Mouse (Mus musculus) gastrocnemius, postnatal 25 days (tissue): ENCODE data around the gene Ly6f. TPM values are rescaled to one million over a fixed set of nuclear protein-coding genes. Genes with fewer than 3 reads are reported as not detected.
"Not testable (repeated sequence)": the region's sequence is repeated elsewhere in the genome, so short reads cannot be mapped to it uniquely, and the experiment has no call there.

Source experiments
- DNase-seq: peaks from one replicate; pipeline ENCODE4 v3.0.0; 2022
- long read RNA-seq, 2 experiments: library from polyadenylated mRNA; stranded (forward); transcript quantifications; one replicate each; pipeline ENCODE4 v2.0.0; 2021
- total RNA-seq, 2 experiments: library from RNA; stranded (reverse); gene quantifications; 1 replicate in 1 of 2; 2 replicates in 1 of 2; pipeline ENCODE4 v1.2.3; 2021

Ly6f gene
- not detected for total RNA-seq
- long read RNA-seq, experiment 1 = 0 reads
- long read RNA-seq, experiment 2 = 0 reads

DNA sequence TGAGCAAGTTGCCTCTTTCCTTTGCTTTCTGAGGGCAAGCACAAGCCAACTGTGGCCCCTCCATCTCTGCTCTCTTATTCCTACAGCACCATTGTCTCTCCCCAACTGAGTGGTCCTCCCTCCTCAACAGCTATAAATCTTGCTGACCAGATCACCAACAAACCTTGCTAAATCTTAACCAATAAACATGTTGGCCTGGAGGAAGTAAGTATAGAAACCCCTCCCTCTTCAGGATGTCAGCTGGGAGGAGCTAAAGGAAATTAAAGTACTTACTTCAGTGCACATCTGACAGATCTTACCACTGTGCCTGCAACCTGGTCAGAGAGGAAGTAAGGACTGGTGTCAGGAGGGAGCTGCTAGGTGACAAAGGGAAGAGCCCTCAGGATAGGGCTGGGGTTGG lies at the start of gene Ly6f:
Gene Ly6f, plus strand, starts transcription at position 301 of the 400 bp plus-strand sequence.
- DNase-seq = no peak

DNA sequence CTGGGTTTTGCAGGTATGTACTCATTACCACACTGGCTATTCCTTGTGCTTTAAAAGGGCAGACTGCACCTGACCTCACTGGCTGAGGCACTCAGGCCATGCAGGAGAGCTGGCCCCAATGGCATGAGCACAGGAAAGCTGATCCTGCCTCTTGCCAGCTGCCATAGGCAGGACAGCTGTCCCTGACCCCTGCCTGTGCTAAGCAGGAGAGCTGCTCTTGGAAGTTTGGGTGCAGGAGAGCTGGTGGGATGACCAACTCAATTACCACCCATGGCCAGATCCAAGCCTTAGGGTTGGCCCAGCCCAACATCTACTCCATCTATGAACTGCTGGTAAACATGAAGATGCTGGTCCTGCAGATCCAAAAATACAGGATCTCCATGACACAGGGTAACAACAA lies 46.3 kb upstream of the Ly6f start:
- no peak for DNase-seq

DNA sequence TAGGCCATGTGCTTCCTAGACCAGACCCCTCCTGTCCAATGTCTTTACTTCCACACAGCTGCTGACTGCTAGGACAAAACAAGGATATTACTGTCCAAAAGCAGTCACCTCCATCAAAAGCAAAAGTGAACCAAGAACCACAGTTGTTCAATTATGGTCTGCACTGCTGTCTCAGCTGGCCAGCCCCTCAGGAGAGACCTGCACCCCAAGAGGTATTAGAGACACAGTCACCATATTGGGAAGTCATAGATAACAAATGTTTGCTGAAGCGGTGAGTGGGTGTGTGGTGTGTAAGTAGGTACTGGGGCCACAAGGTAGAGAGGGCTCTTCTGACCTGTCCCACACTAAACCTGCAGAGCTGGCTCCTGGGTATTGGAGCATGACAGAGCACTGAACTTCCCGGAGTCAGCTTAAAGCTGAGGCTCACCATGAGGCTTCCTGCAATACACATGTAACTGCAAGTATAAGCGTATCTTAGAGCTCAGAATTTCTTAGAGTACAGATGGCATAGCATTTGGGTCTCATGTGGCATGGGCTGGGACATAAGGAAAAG lies 30.4 kb upstream of the Ly6f start:
- no peak for DNase-seq

DNA sequence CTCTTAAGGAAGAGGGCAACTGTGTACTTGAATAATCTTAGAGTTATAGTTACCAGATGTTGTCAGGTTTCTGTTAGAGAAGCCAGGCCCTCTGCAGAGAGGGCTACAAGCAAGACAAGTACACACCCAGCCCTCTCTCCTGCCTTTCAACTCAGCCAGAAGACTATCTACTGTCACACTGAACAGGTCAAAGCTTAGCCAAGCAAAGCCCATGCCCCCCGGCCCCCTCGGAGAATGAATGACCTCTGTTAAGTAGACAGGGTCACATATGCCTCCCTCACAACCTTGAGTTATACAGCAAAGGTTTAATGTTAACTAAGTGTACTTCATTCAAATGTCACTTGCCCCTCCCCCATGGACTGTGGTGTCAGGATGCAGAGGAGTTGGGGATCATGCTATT lies 27.7 kb upstream of the Ly6f start:
- no peak for DNase-seq

DNA sequence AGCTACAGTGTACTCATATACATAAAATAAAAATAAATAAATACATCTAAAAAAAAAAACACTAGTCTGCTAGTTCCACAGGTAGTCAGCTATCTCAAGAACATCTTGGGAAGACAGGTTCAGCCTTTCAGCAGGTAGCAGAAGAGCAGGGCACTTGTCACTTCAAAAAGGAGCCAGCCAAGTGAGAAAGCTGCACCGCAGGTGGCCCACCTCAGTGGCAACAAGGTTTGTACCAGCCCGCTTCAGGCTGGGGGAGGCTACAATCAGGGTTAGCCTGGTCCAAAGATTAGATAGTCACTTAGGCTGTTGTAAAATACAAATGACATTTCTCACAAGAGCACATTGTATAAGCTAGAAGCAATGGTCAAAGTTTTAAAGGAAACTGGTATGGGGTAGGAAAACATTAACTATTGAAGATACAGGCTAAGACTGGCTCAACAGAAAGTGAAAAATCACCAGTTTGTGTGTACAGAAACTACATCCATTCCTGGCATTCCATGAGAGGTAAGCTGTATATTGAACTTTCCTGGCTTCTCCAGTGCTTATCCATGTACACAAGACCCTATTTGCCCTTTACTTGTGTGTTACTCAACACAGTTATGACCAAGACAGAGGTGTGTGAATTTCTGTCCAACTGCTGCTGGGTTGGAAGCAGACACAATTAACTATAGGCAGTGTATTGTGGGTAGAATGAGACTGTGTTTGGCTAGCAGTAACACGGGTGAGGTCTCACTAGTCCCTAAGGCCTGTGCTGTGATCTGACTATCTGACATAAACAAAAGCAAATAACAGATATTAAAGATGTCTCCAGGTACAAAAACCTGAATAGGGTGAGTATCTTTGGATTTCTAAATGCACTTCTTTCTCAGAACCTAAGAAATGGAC lies 25.2 kb upstream of the Ly6f start:
- DNase-seq = no peak

DNA sequence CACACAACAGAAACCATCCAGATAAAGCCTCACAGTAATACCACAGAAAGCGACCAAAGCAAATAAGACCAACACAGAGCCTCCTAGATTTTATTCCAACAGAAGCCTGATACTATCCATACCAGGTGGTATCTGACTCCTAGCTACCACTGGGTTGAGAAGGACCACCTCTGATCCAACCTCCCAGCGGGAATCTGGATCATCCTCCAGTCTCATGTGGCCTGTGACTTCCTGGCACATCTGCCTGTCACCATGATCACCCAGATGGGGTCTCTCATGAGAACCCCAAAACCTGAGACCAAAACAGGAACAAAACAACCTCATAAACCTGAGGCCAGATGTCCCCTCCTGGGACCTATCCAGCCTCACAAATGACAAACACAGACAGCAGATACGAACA lies 13.6 kb upstream of the Ly6f start:
- DNase-seq = no peak

DNA sequence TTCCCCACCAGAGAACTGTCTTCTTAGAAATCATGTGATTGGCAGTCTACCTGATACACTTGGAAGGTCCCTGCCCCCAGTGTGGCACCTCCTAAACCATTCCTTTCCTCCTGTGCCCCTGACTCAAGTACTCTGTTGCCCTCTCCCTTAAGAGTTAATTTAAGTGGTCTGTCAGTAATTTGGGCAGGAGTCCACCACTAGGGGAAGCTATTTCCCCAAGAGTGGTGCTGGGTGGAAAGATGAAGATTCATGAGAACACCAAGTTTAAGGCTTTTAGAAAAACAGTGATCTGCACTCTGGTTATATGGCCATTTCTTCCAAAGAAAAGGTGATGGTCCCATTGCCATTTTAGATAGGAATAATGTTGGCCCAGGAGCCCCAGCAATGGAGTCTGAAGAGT lies 2.4 kb upstream of the Ly6f start:
- DNase-seq = no peak

DNA sequence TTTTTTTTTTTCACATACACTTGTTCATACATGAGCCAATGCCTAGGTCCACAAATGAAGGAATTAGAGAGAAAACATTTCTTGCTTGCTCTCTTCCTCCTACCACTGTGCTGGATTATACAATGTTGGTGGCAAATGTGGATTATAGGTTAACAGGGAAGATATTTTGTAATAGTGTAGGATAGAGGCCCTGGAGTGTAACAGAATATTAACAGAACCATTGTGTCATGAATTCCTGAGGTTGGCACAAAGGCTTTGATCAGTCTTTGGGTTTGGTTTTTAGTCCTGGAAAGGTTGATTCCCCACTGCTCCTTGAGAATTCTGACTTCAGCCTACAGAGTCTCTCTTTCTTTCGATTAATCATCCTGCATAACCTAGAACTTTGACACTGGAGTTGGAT lies 1.6 kb upstream of the Ly6f start:
- no peak for DNase-seq

DNA sequence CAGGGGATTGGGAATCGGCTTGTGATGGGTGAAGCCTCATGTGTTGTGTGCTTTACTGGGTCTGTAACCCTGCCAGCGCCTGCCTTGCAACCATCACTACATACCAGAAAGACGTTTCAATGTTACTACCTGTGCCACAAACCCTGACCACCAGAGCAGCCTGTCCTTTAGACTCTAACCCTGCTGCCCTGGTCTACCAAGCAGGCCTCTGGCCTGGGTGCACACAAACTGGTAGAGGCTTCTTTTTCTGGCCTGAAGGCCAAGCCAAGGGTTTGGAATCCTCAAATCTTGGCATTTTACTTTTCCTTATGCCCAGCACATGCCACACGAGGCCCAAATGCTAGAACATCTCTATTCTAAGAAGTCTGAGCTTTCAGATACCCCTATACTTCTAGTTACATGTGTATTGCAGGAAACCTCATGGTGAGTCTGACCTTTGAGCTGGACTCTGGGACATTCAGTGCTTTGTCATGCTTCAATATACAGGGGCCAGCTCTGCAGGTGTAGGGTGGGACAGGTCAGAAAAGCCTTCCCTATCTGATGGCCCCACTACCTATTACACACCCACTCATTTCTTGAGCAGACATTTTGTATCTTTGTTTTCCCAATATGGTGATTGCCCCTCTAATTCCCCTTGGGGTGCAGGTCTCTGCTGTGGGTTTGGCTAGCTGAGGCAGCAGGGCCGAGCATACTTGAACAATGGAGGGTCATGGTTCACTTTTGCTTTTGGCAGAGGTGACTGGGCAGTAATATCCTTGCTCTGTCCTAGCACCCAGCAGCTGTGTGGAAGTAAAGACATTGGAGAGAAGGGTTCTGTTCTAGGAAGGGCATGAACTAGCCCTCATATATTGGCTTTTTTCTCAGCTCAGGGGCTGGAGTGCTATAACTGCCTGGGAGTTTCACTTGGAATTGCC lies 952 bp downstream of the Ly6f start:
- DNase-seq = no peak

DNA sequence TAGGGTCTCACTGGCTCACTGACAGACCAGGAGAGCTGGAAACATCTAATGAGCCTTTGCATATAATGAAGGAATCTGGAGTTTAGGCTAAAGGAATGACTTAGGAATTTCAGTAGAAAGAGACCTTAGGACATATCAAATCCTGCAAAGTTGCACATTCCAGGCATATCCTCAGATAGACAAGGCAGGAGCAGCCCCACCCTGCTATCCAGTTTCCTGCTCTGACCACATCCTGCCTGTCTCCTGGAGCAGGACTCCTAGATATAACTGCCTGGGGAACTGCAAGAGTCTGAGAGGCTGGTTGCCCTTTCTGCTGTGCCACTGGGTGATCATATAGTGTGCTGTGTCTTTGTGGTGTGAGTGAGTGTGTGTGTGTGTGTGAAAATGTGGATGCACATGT lies 1.9 kb downstream of the Ly6f start:
- no peak for DNase-seq

DNA sequence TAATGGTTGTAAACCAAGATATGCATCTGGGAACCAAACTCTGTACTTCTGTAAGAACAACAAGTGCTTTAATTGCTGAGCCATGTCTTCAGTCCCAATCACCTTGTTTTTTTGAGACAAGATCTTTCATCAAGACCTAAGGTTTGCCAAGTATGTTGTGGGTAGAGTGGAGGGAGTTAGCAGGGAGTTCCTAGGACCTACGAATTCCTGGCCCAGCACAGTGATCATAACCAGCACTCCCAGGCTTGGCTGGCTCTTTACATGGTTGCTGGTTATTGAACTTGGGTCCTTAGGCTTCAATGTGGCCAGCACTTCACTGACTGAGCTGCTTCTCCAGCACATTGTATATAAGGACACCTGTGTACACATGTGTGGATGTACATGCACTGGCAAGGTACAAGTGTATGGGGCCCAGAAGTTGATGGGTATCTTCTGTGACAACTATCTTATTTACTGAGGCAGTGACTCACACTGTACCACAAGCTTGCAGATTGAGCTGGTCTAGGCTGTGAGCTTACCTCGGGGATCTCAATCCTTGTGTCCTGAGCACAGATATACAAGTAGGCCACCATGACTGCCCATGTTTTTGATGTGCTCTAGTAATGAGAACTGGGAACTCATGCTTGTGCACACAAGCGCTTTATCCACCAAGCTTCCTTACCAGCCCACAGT lies 2.6 kb downstream of the Ly6f start:
- DNase-seq = no peak

DNA sequence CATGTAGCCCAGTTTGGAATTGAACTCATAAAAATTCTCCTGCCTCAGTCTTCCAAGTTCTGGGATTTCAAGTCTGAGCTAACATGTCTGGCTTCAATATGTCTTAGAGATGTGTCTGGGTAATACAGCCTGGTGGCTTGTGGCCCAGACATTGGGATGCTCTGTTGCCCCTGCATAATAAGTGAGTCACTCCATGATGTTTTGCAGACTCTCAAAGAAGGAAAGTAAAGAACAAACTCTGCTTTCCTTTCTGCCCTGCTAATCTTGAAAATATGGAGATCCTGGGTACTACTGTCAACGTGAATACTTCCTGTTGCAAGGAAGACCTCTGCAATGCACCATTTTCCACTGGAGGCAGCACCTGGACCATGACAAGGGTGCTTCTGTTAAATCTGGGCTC lies 3.2 kb downstream of the Ly6f start:
- no peak for DNase-seq

DNA sequence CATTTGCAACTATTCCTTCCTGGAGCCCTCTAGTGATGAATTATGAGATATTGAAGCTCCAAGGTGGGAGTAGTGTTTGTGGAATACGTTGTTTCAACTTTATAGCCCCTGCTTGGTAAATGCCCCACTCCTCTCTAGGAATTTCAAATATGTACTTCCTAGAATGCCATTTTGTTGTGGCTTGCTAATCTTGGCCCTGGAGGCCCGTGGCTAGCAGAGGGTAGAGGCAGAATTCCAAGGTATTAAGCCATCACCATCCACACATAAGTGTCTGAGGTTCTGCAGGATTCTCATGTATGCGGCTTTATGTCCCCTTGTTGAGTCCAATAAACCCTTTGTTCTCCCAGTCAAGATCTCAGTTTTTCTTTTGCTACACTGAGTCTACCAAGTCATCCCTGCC lies 3.7 kb downstream of the Ly6f start:
- DNase-seq = no peak

DNA sequence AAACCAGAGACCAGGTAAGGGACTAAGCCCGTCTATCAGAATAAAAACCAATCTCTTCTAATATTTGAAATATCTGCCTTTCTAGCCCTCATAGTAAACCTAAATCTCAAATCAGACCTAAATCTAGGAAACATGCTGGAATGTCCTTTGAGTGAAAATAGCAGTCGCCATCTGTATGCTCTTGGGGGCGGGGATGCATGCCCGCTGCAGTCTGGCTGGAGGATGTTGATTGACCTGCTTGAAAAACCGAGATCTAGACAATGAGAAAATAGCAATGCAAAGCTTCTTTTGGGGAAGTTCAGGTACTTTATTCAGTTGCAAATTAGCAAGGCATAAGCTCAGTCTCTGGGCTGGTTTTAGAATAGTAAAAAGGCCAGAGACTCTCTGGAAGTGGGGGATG lies 13.8 kb downstream of the Ly6f start:
- not testable (repeated sequence) for DNase-seq

DNA sequence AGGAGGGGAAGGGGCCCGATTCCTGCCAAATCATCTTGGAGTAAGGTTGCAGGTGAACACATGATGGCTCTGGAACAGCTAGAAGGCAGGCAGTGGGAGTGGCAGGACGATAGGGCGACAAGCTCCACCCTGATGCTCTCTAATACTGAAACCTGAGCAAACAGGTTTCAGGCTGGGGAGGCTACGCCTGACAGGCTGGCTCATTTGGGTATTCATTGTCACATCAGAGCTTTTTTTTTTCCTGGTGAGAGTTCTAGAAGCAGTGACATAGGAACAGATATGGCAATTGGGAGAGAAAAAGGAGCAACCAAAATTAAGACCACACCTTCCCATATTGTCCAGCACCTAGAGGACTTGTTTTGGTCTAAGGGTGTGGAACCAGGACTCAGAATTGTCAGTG lies 18.3 kb downstream of the Ly6f start:
- DNase-seq = not testable (repeated sequence)

DNA sequence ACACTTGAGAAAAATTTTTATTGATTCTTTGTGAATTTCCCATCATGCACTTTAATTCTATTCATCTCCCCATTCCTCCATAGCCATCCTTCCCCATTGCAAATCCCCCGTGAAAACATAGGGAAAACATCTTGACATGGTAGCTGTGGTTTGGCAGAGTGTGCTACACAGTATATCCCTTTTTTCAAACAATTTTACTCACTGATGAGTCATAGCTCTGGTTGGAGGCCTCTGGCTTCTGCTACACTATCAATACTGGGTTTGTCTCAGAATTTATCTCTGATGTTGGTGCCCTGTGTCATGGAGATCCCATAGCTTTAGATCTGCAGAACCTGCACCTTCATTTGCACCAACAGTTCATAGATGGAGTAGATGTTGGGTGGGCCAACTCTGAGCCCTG lies 24.2 kb downstream of the Ly6f start:
- DNase-seq = no peak

DNA sequence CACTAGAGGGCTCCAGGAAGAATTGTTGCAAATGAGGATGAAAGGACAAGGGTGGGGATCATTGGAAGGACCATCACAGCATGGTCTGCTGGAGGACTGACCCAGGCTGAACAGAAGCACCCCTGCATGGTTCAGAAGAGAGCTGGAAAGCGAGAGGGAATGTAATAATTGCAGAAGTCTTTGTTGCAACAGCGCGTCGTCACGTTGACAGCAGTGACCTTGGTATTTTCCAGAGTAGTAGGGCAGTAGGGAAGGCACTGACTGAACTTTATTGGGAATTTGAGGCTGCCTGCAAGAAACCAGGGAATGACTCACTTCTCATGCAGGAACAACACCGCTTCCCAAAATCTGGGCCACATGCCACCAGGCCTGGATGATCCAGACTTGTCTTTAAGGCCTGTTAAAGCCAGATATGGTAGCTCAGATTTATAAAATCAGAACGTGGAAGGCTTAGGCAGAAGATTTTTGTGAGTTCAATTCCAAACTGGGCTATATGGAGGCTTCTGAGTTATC lies 25.7 kb downstream of the Ly6f start:
- DNase-seq = no peak

DNA sequence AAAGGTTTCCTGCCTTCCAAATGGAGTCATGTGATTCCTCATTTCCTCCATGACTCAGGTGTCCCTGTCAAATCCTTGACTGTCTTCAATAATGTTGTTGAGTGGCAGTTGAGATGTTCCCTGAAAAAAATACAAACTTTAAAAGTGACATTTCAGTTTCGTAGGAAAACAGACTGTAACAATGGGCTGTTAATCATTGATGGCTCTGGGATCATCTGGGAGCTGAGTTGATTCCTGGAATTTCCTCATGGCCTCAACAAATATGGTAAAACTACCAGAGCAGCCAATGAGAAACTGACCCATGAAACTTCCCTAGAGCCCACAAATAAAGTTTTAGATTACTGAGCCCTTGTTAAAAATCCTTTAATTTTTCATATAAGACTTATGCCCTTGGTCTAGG lies 37.9 kb downstream of the Ly6f start:
- DNase-seq = no peak

DNA sequence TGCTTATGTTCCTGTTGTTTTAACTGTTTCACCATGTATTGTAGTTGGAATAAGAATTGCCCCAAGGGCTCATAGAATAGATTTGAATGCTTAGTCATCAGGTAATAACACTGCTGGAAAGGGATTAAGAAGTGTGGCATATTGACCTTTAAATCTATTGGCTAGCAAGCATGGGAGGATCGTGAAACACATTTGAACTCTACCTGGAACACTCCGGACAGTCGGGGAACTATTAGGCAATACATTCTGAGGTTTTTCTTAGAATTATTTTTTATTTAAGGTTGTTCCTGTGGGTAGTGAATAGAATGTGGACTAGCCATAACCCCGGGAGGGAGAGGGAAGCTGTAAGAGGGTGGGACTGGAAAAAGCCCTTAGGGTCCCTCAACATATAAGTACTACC lies 41.0 kb downstream of the Ly6f start:
- DNase-seq = no peak

DNA sequence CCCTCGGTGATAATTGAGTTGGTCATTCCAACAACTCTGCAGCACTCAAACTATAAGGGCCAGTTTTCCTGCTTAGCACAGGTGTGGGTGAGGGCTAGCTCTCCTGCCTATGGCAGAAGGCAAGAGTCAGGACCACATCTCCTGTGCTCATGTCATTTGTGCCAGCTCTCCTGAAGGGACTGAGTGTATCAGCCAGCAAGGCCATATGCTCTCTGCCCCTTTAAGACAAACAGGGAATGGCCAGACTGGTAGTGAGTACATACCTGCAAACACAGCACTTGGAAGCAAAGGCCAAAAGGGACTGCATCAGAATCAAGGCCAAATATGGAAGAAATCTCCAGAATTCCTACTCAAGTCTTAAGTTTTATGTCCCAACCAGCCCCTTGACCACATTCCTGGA lies 41.7 kb downstream of the Ly6f start:
- no peak for DNase-seq

DNA sequence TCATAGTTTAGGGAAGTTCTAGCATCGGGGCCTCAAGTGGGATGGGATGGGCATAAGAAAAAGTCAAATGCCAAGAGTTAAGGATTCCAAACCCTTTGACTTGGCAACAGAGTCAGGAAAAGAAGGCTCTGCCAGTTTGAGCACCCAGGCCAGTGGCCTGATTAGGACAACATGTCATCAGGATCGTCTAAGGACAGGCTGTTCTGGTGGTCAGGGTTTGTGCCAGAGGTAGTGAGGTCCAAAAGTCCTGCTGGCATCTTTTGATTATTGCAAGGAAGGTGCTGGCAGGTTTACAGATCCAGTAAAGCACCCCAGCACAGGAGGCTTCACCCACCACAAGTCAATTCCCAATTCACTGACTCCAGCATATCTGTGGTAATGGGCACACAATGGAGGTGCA lies 46.2 kb downstream of the Ly6f start:
- no peak for DNase-seq

DNA sequence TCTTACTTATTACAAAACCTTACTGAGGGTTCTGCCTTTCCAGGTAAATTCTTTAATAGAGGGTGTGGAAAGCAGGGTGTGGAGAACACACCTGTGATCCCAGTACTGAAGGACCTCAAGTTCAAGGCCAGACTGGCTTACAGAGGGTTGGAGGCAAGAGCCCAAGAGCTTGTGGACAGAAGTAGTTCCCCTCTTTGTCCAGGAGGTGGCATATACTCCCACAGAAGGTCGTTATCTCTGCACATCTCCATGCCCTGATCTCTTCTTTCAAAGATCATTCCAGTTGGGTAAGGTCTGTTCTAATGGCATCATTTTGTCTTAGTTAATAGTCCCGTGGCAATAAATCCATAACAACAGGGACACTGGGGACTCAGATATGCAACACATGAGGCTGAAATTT lies 49.0 kb downstream of the Ly6f start:
- DNase-seq = no peak
